Mouse (Mus musculus): ENCODE measurements around the gene Sec24c. TPM values are rescaled to one million over a fixed set of nuclear protein-coding genes. Genes with fewer than 3 reads are reported as not detected.
"Not testable (repeated sequence)": the region's sequence is repeated elsewhere in the genome, so short reads cannot be mapped to it uniquely, and the experiment has no call there.

Sec24c gene
- polyA plus RNA-seq, 1 experiment from 2014 or later: 93.4 TPM

DNA sequence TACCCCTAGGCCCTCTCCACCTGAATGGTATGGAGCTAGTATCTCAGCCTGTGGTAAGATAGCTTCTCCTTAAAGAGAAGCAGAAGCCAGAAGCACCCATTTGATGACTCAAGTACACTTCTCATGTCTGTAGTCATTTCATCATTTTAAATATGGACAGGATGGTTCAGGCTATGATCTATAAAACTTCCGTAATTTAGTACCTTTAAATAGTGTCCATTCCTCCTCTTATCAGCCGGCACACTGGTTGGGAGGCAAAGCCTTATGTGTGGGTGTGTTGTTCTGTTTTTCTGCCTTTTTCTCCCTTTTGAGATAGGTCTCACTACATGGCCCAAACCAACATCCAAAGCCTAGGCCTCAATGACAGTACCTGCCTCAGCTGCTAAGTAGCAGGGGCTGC lies 24.4 kb downstream of the Sec24c start:
- Histone ChIP-seq H3K27ac (ENCODE audit: poor library complexity, severe bottlenecking) (no peak overlapping the region), H3K36me3 (peaks cover 31% of the 10 kb centered on the region), H3K4me3 (no peak overlapping the region), H3K27me3 (replicated peaks) (no peaks in the 10 kb centered on the region), H3K9me3 (replicated peaks) (no peaks in the 10 kb centered on the region), H3K4me2 (no peak overlapping the region), H3K4me1 (replicated peaks) (peaks cover 66% of the 10 kb centered on the region), H3K9ac (0 out of 2 replicates have a peak overlapping the region, but pooled peaks have one; percentile 36)
- WGBS: 65% methylated on average over 2 of the region's 2 CpGs
- no peak for ATAC-seq (ENCODE audit: insufficient number of reproducible peaks, low FRiP score)

DNA sequence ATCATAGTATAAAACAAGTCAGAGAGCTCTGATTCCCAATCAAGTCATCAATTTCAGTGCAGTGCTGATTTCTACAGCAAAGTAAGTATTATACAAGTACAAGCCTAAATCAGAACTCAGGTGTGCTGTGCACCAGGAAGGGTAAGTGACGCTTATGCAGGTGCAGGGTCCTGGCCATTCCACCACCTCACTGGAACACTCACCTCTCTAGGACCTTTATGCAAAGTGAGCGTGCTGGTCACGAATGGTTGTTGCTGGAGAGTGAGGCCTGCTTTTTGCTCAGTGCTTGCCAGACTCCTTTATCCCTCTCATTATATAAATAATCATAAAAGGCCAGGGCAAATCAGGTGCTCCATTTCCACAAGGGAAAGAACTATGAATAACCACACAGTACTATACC lies 26.3 kb downstream of the Sec24c start:
- no peak for ATAC-seq (ENCODE audit: insufficient number of reproducible peaks, low FRiP score)
- Histone ChIP-seq H3K4me1 (replicated peaks) (peaks cover 58% of the 10 kb centered on the region), H3K27me3 (replicated peaks) (no peaks in the 10 kb centered on the region), H3K9me3 (replicated peaks) (no peaks in the 10 kb centered on the region), H3K9ac (no peak overlapping the region), H3K4me2 (no peak overlapping the region), H3K27ac (ENCODE audit: poor library complexity, severe bottlenecking) (no peak overlapping the region), H3K36me3 (peaks cover 32% of the 10 kb centered on the region), H3K4me3 (no peak overlapping the region)
- whole genome bisulfite sequencing: 79% methylated on average over 3 of the region's 3 CpGs

DNA sequence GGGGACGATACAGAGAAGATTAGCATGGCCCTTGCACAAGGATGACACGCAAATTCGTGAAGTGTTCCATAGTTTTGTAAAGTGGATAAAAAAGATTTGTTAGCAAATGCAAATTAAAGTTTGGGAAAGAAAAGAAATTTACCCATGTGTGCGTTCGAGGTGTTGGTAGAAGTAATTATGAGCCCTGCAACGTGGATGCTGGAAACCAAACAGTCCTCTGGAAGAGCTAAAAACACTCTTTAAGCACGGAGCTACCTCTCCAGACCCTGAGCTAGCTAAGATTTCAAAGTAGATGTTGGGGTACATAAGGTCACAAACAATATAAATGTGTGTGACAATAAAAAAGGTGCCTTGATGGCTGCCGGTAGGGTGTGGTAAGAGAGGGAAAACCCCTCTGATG lies 27.4 kb downstream of the Sec24c start:
- H3K27me3 ChIP-seq (replicated peaks): no peaks in the 10 kb centered on the region
- no peak for ATAC-seq (ENCODE audit: insufficient number of reproducible peaks, low FRiP score)
- H3K4me1 ChIP-seq (replicated peaks): peaks cover 48% of the 10 kb centered on the region
- peak overlapping the region; percentile 66 for H3K4me2 ChIP-seq
- H3K4me3 ChIP-seq: peak overlapping the region; percentile 98
- H3K36me3 ChIP-seq: peaks cover 31% of the 10 kb centered on the region
- H3K9me3 ChIP-seq (replicated peaks): no peaks in the 10 kb centered on the region
- H3K27ac ChIP-seq (ENCODE audit: poor library complexity, severe bottlenecking): peak overlapping the region; percentile 44
- 79% methylated on average over 8 of the region's 8 CpGs for WGBS
- peak overlapping the region; percentile 66; the same call in 1 of the 2 replicates for H3K9ac ChIP-seq

DNA sequence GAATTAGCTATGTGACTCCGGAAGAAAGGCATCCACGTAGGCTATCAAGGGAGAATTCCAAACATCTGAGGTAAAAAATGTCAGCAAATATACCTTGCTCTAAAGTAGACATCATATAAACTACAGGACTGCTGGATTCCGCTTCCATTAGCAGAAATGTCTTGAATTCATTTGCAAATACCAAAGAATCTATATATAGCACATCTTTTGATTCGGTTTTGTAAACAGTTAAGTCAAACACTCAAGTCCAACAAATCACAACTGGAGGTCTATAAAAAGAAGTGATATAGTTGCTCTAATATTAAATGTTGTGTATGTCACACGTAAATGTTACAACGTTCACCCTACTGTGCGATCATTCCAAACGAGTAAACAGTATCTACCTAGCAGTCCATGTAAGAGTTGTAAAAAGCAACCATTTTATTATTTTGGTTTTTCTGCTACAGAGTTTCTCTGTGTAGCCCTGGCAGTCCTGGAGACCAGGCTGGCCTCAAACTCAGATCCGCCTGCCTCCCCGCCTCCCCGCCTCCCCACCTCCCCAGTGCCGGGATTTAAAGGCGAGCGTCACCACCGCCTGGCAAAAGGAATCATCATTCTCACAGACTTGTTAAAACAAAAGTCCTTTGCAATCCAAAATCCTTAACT lies 28.1 kb downstream of the Sec24c start:
- peaks cover 42% of the 10 kb centered on the region for H3K4me1 ChIP-seq (replicated peaks)
- 0 out of 2 replicates have a peak, but pooled peaks have one; percentile 9 for ATAC-seq (ENCODE audit: insufficient number of reproducible peaks, low FRiP score)

DNA sequence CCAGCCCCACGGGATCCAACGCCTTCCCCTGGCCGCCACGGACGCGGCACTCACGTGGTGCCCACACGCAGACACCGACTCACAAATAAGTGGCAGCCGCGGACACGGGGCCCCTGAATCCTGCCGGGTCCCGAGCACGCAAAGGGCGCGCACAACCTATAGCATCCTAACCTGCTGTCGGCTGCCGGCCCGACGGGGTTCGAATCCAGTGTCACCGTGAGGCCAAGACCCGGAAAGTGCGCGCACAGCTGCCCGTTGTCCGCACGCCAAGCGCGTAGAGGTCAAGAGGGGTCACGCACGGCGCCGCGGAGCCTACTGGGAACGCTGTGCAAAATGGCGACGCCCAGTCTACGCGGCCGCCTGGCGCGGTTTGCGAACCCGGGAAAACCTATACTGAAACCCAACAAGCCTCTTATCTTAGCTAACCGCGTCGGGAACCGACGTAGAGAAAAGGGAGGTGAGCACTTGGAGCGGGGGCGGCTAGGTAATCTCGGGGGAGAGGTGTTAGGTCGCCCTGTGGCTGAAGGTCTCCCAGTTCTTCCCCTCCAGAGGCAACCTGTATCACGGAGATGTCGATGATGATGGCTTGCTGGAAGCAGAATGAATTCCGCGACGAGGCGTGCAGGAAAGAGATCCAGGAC lies 28.8 kb downstream of the Sec24c start, which contains the start of gene Chchd1:
Gene Chchd1 (plus strand): TSS at position 266 of the 641 bp plus-strand sequence.
- peak within 1 kb of the TSS; percentile 98 for H3K4me3 ChIP-seq
- H3K36me3 ChIP-seq: peaks cover 28% of the 10 kb centered on the region
- peak; percentile 83 for ATAC-seq (ENCODE audit: insufficient number of reproducible peaks, low FRiP score)
- H3K9ac ChIP-seq: peak within 1 kb of the TSS; percentile 95
- H3K9me3 ChIP-seq (replicated peaks): no peaks in the 10 kb centered on the region
- under 1% methylated on average over 61 of the region's 61 CpGs for WGBS
- H3K4me2 ChIP-seq: peak within 1 kb of the TSS; percentile 80
- H3K27ac ChIP-seq (ENCODE audit: poor library complexity, severe bottlenecking): peak within 1 kb of the TSS; percentile 96
- H3K4me1 ChIP-seq (replicated peaks): peaks cover 35% of the 10 kb centered on the region
- H3K27me3 ChIP-seq (replicated peaks): no peaks in the 10 kb centered on the region

More for the DNA sequence above, 28.1 kb downstream of the Sec24c start:
- peak overlapping the region; percentile 95 for H3K9ac ChIP-seq
- peak overlapping the region; percentile 96 for H3K27ac ChIP-seq (ENCODE audit: poor library complexity, severe bottlenecking)
- H3K4me3 ChIP-seq: peak overlapping the region; percentile 98
- 8% methylated on average over 15 of the region's 15 CpGs for WGBS
- peaks cover 31% of the 10 kb centered on the region for H3K36me3 ChIP-seq
- peak overlapping the region; percentile 80 for H3K4me2 ChIP-seq
- H3K27me3 ChIP-seq (replicated peaks): no peaks in the 10 kb centered on the region
- no peaks in the 10 kb centered on the region for H3K9me3 ChIP-seq (replicated peaks)

DNA sequence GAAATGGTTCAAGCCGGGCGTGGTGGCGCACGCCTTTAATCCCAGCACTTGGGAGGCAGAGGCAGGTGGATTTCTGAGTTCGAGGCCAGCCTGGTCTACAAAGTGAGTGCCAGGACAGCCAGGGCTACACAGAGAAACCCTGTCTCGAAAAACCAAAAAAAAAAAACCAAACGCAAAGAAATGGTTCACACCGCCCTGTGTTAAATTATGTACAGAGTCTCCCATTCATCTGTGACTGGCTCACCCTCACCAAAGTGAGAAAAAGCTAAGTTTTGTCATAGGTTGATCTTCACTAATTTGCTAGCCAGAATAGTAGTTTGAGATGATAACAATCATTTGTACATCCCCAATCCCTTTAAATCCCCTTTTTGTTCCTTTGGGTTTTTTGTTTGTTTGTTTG lies 29.4 kb downstream of the Sec24c start:
- H3K36me3 ChIP-seq: peaks cover 22% of the 10 kb centered on the region
- H3K4me1 ChIP-seq (replicated peaks): peaks cover 32% of the 10 kb centered on the region
- not testable (repeated sequence) for ATAC-seq (ENCODE audit: insufficient number of reproducible peaks, low FRiP score); H3K9me3 ChIP-seq (replicated peaks); H3K27me3 ChIP-seq (replicated peaks)
- H3K9ac ChIP-seq: peak overlapping the region; percentile 95
- peak overlapping the region; percentile 96 for H3K27ac ChIP-seq (ENCODE audit: poor library complexity, severe bottlenecking)
- H3K4me2 ChIP-seq: peak overlapping the region; percentile 80
- 6% methylated on average over 8 of the region's 8 CpGs for WGBS
- H3K4me3 ChIP-seq: peak overlapping the region; percentile 98

DNA sequence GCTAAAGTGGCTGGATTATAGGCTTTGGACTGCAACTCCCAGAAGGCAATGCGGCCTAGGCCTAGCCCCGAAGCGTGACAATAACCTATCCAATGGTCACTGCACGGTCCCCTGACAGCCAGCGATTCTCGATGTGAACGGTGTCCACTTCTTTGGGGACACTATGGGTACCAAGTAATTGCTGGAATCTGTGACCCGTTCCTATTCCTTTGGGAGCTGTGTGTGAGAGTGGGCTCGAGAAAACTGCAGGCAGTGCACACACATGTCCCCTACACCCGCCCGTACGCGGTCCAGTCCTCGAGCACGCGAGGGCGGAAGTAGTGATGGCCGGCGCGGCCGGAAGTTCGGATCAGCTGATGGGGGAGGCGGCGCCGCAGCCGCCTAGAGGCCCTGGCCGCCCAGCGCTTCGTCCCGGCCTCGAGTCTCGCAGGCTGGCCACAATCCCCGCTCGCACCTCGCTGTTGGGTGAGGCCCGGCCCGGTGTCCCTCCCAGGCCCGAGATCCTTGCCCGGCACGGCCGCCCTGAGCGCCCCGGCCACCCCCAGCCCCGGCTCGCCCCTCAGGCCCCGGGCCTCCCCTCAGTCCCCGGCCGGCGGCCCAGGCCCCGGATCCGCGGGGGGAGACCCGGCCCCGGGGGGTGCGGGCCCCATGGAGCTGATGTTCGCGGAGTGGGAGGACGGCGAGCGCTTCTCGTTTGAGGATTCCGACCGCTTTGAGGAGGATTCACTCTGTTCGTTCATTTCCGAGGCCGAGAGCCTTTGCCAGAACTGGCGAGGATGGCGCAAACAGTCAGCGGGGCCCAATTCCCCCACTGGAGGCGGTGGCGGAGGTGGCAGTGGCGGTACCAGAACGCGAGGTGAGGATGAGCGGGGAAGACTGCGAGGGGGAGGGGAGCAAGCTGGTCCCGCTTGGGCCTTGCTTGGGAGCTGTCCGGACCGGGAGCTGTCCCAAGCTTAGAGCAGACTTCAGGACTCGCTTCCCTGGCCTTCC lies 33.4 kb downstream of the Sec24c start, which contains the start of gene Zswim8:
Gene Zswim8 (plus strand): TSS at position 352 of the 990 bp plus-strand sequence.
- H3K4me3 ChIP-seq: peak within 1 kb of the TSS; percentile 97
- WGBS: under 1% methylated on average over 75 of the region's 80 CpGs
- H3K9ac ChIP-seq: peak within 1 kb of the TSS; percentile 99
- peak; percentile 93 for ATAC-seq (ENCODE audit: insufficient number of reproducible peaks, low FRiP score)
- H3K27me3 ChIP-seq (replicated peaks): no peaks in the 10 kb centered on the region
- peaks cover 29% of the 10 kb centered on the region for H3K4me1 ChIP-seq (replicated peaks)
- H3K4me2 ChIP-seq: peak within 1 kb of the TSS; percentile 84
- peaks cover 41% of the 10 kb centered on the region for H3K36me3 ChIP-seq
- peak within 1 kb of the TSS; percentile 90 for H3K27ac ChIP-seq (ENCODE audit: poor library complexity, severe bottlenecking)
- no peaks in the 10 kb centered on the region for H3K9me3 ChIP-seq (replicated peaks)

DNA sequence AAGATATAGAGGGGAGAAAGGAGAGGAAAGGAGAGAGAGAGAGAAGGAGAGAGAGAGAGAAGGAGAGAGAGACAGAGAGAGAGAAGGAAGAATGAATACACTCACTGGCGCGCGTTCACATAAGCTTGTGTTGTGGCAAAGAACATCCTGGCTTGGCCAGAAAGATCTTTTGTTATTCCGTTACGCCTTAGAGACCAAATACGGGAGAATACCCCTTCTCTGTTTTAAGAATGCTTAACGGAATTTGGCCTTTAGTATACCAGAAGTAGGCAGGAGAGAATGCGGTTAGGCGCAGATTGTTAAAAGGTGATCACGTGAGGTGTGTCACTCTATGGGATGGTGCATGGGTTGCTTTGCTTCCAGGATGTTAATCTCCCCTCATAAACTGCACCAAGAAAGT lies 34.1 kb downstream of the Sec24c start:
- ATAC-seq (ENCODE audit: insufficient number of reproducible peaks, low FRiP score): no peak
- peak overlapping the region; percentile 84 for H3K4me2 ChIP-seq
- peaks cover 48% of the 10 kb centered on the region for H3K36me3 ChIP-seq
- H3K27ac ChIP-seq (ENCODE audit: poor library complexity, severe bottlenecking): 0 out of 2 replicates have a peak overlapping the region, but pooled peaks have one; percentile 90
- no peaks in the 10 kb centered on the region for H3K9me3 ChIP-seq (replicated peaks)
- 10% methylated on average over 10 of the region's 10 CpGs for WGBS
- H3K9ac ChIP-seq: peak overlapping the region; percentile 99
- H3K4me3 ChIP-seq: peak overlapping the region; percentile 97
- H3K4me1 ChIP-seq (replicated peaks): peaks cover 35% of the 10 kb centered on the region
- no peaks in the 10 kb centered on the region for H3K27me3 ChIP-seq (replicated peaks)

DNA sequence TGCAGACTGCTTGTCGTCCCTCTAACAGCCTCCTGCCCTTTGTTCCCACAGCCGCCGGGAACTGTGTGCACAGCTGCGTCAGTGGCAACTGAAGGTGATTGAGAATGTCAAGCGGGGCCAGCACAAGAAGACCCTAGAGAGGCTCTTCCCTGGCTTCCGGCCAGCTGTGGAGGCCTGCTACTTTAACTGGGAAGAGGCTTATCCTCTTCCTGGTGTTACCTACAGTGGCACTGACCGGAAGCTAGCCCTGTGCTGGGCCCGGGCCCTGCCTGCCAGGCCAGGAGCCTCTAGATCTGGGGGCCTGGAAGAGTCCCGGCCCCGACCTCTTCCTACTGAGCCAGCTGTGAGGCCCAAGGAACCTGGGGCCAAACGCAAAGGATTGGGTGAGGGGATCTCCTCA lies 39.7 kb downstream of the Sec24c start:
- peak overlapping the region; percentile 89 for H3K27ac ChIP-seq (ENCODE audit: poor library complexity, severe bottlenecking)
- H3K4me2 ChIP-seq: peak overlapping the region; percentile 41
- H3K9me3 ChIP-seq (replicated peaks): no peaks in the 10 kb centered on the region
- H3K9ac ChIP-seq: peak overlapping the region; percentile 61
- no peaks in the 10 kb centered on the region for H3K27me3 ChIP-seq (replicated peaks)
- H3K4me3 ChIP-seq: no peak overlapping the region
- ATAC-seq (ENCODE audit: insufficient number of reproducible peaks, low FRiP score): peak; percentile 65
- peaks cover 40% of the 10 kb centered on the region for H3K4me1 ChIP-seq (replicated peaks)
- H3K36me3 ChIP-seq: peaks cover 90% of the 10 kb centered on the region
- 31% methylated on average over 11 of the region's 11 CpGs for WGBS

DNA sequence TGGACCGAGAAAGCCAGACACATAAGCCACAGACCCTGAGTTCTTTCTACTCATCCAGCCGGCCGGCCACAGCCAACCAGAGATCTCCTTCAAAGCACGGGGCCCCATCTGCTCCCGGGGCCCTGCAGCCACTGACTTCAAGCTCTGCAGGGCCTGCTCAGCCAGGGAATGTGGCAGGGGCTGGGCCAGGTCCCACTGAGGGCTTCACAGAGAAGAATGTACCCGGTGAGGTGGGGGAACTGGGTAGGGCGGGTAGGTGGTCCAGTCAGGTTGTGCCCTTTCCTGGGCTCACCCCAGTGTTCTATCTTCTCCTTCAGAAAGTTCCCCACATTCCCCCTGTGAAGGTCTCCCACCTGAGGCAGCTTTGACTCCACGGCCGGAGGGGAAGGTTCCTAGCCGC lies 44.3 kb downstream of the Sec24c start:
- no peak overlapping the region for H3K4me3 ChIP-seq
- WGBS: 85% methylated on average over 10 of the region's 10 CpGs
- H3K4me1 ChIP-seq (replicated peaks): peaks cover 14% of the 10 kb centered on the region
- peaks cover 98% of the 10 kb centered on the region for H3K36me3 ChIP-seq
- ATAC-seq (ENCODE audit: insufficient number of reproducible peaks, low FRiP score): no peak
- no peak overlapping the region for H3K9ac ChIP-seq
- no peak overlapping the region for H3K27ac ChIP-seq (ENCODE audit: poor library complexity, severe bottlenecking)
- no peaks in the 10 kb centered on the region for H3K27me3 ChIP-seq (replicated peaks)
- H3K9me3 ChIP-seq (replicated peaks): no peaks in the 10 kb centered on the region
- H3K4me2 ChIP-seq: no peak overlapping the region

Data from heart, embryonic 12.5 days (tissue).